Mouse (Mus musculus) hindbrain, embryonic 14.5 days (tissue): ENCODE measurements around the gene Socs7. TPM values are rescaled to one million over a fixed set of nuclear protein-coding genes. Genes with fewer than 3 reads are reported as not detected.
A peak's percentile ranks its signal among the peaks of the same experiment; 100 is the strongest.
"Not testable (repeated sequence)": the region's sequence is repeated elsewhere in the genome, so short reads cannot be mapped to it uniquely, and the experiment has no call there.

Experiments
- ATAC-seq: fragments of 200-750 bp; cut with Nextera tagmentation; 2 replicates; pipeline ENCODE4 v1.8.0; 2017; ENCODE audit warnings: moderate number of reproducible peaks, mild to moderate bottlenecking, moderate TSS enrichment, moderate library complexity; ENCODE audit not compliant: low FRiP score
- DNase-seq: peaks from one replicate; pipeline ENCODE4 v3.0.0-alpha.2; 2015; ENCODE audit warnings: low spot score
- H3K27ac ChIP-seq: fragments of 300-500 bp; sonication (generic); 2 replicates; pipeline ENCODE4 v1.5.1; 2014; ENCODE audit warnings: mild to moderate bottlenecking, moderate library complexity
- H3K27me3 ChIP-seq: fragments of 300-500 bp; sonication (generic); 2 replicates; pipeline ENCODE4 v1.6.1; 2014; ENCODE audit warnings: mild to moderate bottlenecking, low read length, mixed read lengths; ENCODE audit not compliant: control insufficient read depth, insufficient read depth
- H3K36me3 ChIP-seq: fragments of 300-500 bp; sonication (generic); replicated peaks from 2 replicates; pipeline ENCODE4 v1.6.1; 2014; ENCODE audit not compliant: control insufficient read depth, insufficient read depth
- H3K4me1 ChIP-seq: fragments of 300-500 bp; sonication (generic); replicated peaks from 2 replicates; pipeline ENCODE4 v1.6.1; 2014; ENCODE audit warnings: antibody characterized with exemption, low read length, mixed read lengths; ENCODE audit not compliant: control insufficient read depth, insufficient read depth
- H3K4me2 ChIP-seq: fragments of 300-500 bp; sonication (generic); replicated peaks from 2 replicates; pipeline ENCODE4 v1.6.1; 2014; ENCODE audit warnings: mild to moderate bottlenecking, moderate library complexity
- H3K4me3 ChIP-seq: fragments of 300-500 bp; sonication (generic); replicated peaks from 2 replicates; pipeline ENCODE4 v1.5.1; 2014; ENCODE audit warnings: mild to moderate bottlenecking, low read length
- H3K9ac ChIP-seq: fragments of 300-500 bp; sonication (generic); 2 replicates; pipeline ENCODE4 v1.6.1; 2014
- H3K9me3 ChIP-seq: fragments of 300-500 bp; sonication (generic); 2 replicates; pipeline ENCODE4 v1.6.1; 2016; ENCODE audit warnings: low read length; ENCODE audit not compliant: control insufficient read depth
- WGBS: fragments of 180-500 bp; shearing (Covaris S2); extraction: QIAGEN DNeasy Blood & Tissue Kit; methylation state at CpG from one replicate; pipeline ENCODE4 v1.1.7; 2014; 5-methylcytosine and 5-hydroxymethylcytosine counted together
- polyA plus RNA-seq: library from polyadenylated mRNA; unstranded; fragments of >200 nt; fragmentation: Nextera tagmentation; extraction: Ambion mirVana; gene quantifications from 2 replicates; pipeline ENCODE4 v1.2.1, GENCODE M21; 2014

The Socs7 gene
- polyA plus RNA-seq, 1 experiment from 2014 or later = 6.7 TPM

- Histone ChIP-seq H3K36me3 (no peaks in the 10 kb centered on the region), H3K27ac (no peak overlapping the region), H3K4me3 (no peak overlapping the region), H3K9me3 (no peaks in the 10 kb centered on the region), H3K4me1 (peaks cover 27% of the 10 kb centered on the region; the same call in 1 of the 2 replicates), H3K4me2 (no peak overlapping the region), H3K9ac (no peak overlapping the region), H3K27me3 (no peaks in the 10 kb centered on the region)
- ATAC-seq (no peak), DNase-seq (no peak)
- WGBS = 77% methylated on average over 4 of the region's 4 CpGs
Measured at GRCm38 (mm10) chr11:97352935-97353597, 9.3 kb upstream of the Socs7 start.

DNA sequence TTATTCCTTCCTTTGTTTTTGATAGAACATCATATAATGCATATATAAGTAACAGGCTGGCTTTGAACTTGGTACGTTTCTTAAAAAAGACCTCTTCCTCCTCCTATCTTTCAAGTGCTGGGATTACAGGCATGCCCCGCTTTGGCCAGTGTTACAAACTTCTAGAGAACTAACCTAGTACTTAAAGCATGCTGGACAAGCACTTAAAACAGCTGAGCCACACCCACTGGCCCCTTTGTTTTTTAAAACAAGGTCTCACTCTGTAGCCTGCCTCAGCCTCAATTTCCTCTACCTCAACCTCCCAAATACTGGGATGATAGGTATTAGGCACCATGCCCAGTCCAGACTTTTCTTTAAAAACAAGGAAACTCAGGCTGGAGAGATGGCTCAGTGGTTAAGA lies 7.7 kb upstream of the Socs7 start:
- DNase-seq = no peak
- Histone ChIP-seq H3K27me3 (no peaks in the 10 kb centered on the region), H3K4me2 (no peak overlapping the region), H3K4me1 (peaks cover 25% of the 10 kb centered on the region; the same call in 1 of the 2 replicates), H3K4me3 (no peak overlapping the region), H3K36me3 (no peaks in the 10 kb centered on the region), H3K27ac (no peak overlapping the region), H3K9me3 (no peaks in the 10 kb centered on the region), H3K9ac (no peak overlapping the region)
- ATAC-seq = no peak
- WGBS = 83% methylated on average over 2 of the region's 2 CpGs

- H3K4me1 ChIP-seq = peaks cover 19% of the 10 kb centered on the region; the same call in 1 of the 2 replicates
- no peak overlapping the region for H3K4me3 ChIP-seq
- no peak overlapping the region for H3K4me2 ChIP-seq
- no peak overlapping the region for H3K27ac ChIP-seq
- H3K9ac ChIP-seq = no peak overlapping the region
- H3K27me3 ChIP-seq = no peaks in the 10 kb centered on the region
- H3K9me3 ChIP-seq = no peaks in the 10 kb centered on the region
- no peak for DNase-seq
- H3K36me3 ChIP-seq = no peaks in the 10 kb centered on the region
- no peak for ATAC-seq
- 92% methylated on average over 7 of the region's 7 CpGs for WGBS
Measured at GRCm38 (mm10) chr11:97355247-97355646, 7.1 kb upstream of the Socs7 start.

DNA sequence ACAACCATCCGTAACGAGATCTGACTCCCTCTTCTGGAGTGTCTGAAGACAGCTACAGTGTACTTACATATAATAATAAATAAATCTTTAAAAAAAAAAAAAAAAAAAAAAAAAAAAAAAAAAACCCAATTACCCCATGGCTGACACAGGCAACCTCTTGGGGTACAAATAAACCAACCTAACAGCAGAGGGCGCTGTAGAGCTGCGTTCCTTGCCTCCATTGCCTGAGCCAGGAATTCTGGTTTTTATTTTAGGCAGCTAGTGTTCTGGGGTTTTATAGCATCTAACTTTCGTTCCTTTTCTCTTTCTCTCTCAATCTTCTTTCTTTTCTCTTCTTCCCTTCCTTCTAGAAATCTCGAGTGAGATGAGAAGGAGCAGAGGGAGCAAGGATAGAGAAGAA lies 4.7 kb upstream of the Socs7 start:
- not testable (repeated sequence) for H3K4me2 ChIP-seq, H3K36me3 ChIP-seq, H3K4me1 ChIP-seq, H3K4me3 ChIP-seq, H3K9ac ChIP-seq, H3K9me3 ChIP-seq, ATAC-seq, H3K27me3 ChIP-seq, H3K27ac ChIP-seq
- peak; percentile 73 for DNase-seq
- WGBS = 13% methylated on average over 4 of the region's 6 CpGs

GRCm38 (mm10) chr11:97362649-97362942 lies 245 bp downstream of the Socs7 start:
- ATAC-seq (no peak; the same call in 1 of the 2 replicates), DNase-seq (no peak)
- H3K36me3 ChIP-seq = no peaks in the 10 kb centered on the region; the same call in 1 of the 2 replicates
- peak overlapping the region; percentile 96 for H3K9ac ChIP-seq
- peak overlapping the region; percentile 100 for H3K4me3 ChIP-seq
- no peaks in the 10 kb centered on the region for H3K27me3 ChIP-seq
- 0% methylated on average over 22 of the region's 39 CpGs for WGBS
- peak overlapping the region; percentile 98 for H3K4me2 ChIP-seq
- H3K27ac ChIP-seq = peak overlapping the region; percentile 89
- H3K9me3 ChIP-seq = no peaks in the 10 kb centered on the region
- H3K4me1 ChIP-seq = peaks cover 30% of the 10 kb centered on the region

GRCm38 (mm10) chr11:97362943-97363643 lies 742 bp downstream of the Socs7 start:
- under 1% methylated on average over 47 of the region's 49 CpGs for WGBS
- Histone ChIP-seq H3K36me3 (no peaks in the 10 kb centered on the region; the same call in 1 of the 2 replicates), H3K4me1 (peaks cover 30% of the 10 kb centered on the region), H3K4me3 (peak overlapping the region; percentile 100), H3K9ac (peak overlapping the region; percentile 96), H3K9me3 (no peaks in the 10 kb centered on the region), H3K27me3 (no peaks in the 10 kb centered on the region), H3K27ac (peak overlapping the region; percentile 89), H3K4me2 (peak overlapping the region; percentile 98)
- ATAC-seq = no peak
- no peak for DNase-seq

DNA sequence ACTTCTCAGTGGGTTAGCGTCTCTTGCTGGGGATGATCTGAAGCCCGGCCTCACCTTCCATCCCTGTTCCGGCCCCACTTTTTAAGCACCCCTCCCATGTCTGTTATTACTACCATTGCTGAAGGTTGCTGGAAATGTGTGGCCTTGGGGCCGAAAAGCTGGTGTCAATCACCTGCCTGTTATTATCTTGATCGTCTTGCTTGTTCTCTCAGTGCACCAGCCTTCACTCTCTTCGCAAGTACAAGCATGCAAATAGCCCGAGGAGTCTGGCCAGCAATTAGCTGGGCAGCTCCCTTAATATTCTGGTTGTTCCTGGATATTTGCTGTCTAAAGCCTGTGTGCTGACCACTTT lies 1.3 kb downstream of the Socs7 start:
- no peak overlapping the region; the same call in 1 of the 2 replicates for H3K27ac ChIP-seq
- H3K4me1 ChIP-seq = peaks cover 30% of the 10 kb centered on the region
- peak overlapping the region; percentile 98 for H3K4me2 ChIP-seq
- no peaks in the 10 kb centered on the region for H3K9me3 ChIP-seq
- WGBS = 1% methylated on average over 7 of the region's 7 CpGs
- no peaks in the 10 kb centered on the region for H3K27me3 ChIP-seq
- ATAC-seq = no peak
- no peaks in the 10 kb centered on the region; the same call in 1 of the 2 replicates for H3K36me3 ChIP-seq
- DNase-seq = no peak
- H3K9ac ChIP-seq = peak overlapping the region; percentile 96
- peak overlapping the region; percentile 100 for H3K4me3 ChIP-seq

- Histone ChIP-seq H3K27ac (no peak overlapping the region), H3K9me3 (no peaks in the 10 kb centered on the region), H3K4me3 (peak overlapping the region; percentile 100), H3K4me1 (peaks cover 37% of the 10 kb centered on the region), H3K9ac (peak overlapping the region; percentile 96), H3K36me3 (no peaks in the 10 kb centered on the region; the same call in 1 of the 2 replicates), H3K27me3 (no peaks in the 10 kb centered on the region), H3K4me2 (peak overlapping the region; percentile 98)
- 65% methylated on average over 1 of the region's 1 CpGs for WGBS
- ATAC-seq = no peak
- no peak for DNase-seq
Measured at GRCm38 (mm10) chr11:97365556-97365955, 3.2 kb downstream of the Socs7 start.

GRCm38 (mm10) chr11:97368501-97368900 lies 6.2 kb downstream of the Socs7 start:
- H3K27ac ChIP-seq = no peak overlapping the region
- 84% methylated on average over 5 of the region's 5 CpGs for WGBS
- DNase-seq (no peak), ATAC-seq (no peak)
- no peaks in the 10 kb centered on the region; the same call in 1 of the 2 replicates for H3K36me3 ChIP-seq
- no peak overlapping the region for H3K4me3 ChIP-seq
- no peak overlapping the region for H3K9ac ChIP-seq
- no peak overlapping the region for H3K4me2 ChIP-seq
- H3K27me3 ChIP-seq = no peaks in the 10 kb centered on the region
- H3K9me3 ChIP-seq = no peaks in the 10 kb centered on the region
- H3K4me1 ChIP-seq = peaks cover 41% of the 10 kb centered on the region
